Mouse (Mus musculus) midbrain, embryonic 16.5 days (tissue): ENCODE measurements around the gene Rasgrf1. TPM values are rescaled to one million over a fixed set of nuclear protein-coding genes. Genes with fewer than 3 reads are reported as not detected.

Experiments
- ATAC-seq: fragments of 200-750 bp; cut with Nextera tagmentation; 2 replicates; pipeline ENCODE4 v1.8.0; 2017; ENCODE audit warnings: moderate TSS enrichment
- H3K27ac ChIP-seq: fragments of 300-500 bp; sonication (generic); 2 replicates; pipeline ENCODE4 v1.5.1; 2014; ENCODE audit warnings: mild to moderate bottlenecking, low read length, mixed read lengths
- H3K27me3 ChIP-seq: fragments of 300-500 bp; sonication (generic); 2 replicates; pipeline ENCODE4 v1.6.1; 2014; ENCODE audit warnings: low read depth, low read length, mixed read lengths; ENCODE audit not compliant: control insufficient read depth, insufficient read depth
- H3K36me3 ChIP-seq: fragments of 300-500 bp; sonication (generic); 2 replicates; pipeline ENCODE4 v1.6.1; 2014; ENCODE audit warnings: mild to moderate bottlenecking, low read length, moderate library complexity, mixed read lengths; ENCODE audit not compliant: control insufficient read depth, insufficient read depth
- H3K4me1 ChIP-seq: fragments of 300-500 bp; sonication (generic); 2 replicates; pipeline ENCODE4 v1.6.1; 2014; ENCODE audit warnings: mild to moderate bottlenecking, low read length, mixed read lengths; ENCODE audit not compliant: control insufficient read depth, insufficient read depth
- H3K4me2 ChIP-seq: fragments of 300-500 bp; sonication (generic); 2 replicates; pipeline ENCODE4 v1.6.1; 2014; ENCODE audit warnings: mild to moderate bottlenecking, low read length, mixed read lengths
- H3K4me3 ChIP-seq: fragments of 300-500 bp; sonication (generic); 2 replicates; pipeline ENCODE4 v1.5.1; 2014; ENCODE audit warnings: low read depth, mild to moderate bottlenecking, low read length, moderate library complexity, mixed read lengths
- H3K9ac ChIP-seq: fragments of 300-500 bp; sonication (generic); 2 replicates; pipeline ENCODE4 v1.6.1; 2014; ENCODE audit warnings: low read depth, low read length, mixed read lengths
- H3K9me3 ChIP-seq: fragments of 300-500 bp; sonication (generic); replicated peaks from 2 replicates; pipeline ENCODE4 v1.6.1; 2014; ENCODE audit warnings: mild to moderate bottlenecking, low read length, mixed read lengths; ENCODE audit not compliant: control insufficient read depth, poor library complexity, severe bottlenecking
- WGBS: fragments of 180-500 bp; shearing (Covaris S2); extraction: QIAGEN DNeasy Blood & Tissue Kit; methylation state at CpG from one replicate; pipeline ENCODE4 v1.1.7; 2014; 5-methylcytosine and 5-hydroxymethylcytosine counted together
- polyA plus RNA-seq: library from polyadenylated mRNA; unstranded; fragments of >200 nt; fragmentation: Nextera tagmentation; extraction: Ambion mirVana; gene quantifications from 2 replicates; pipeline ENCODE4 v1.2.1, GENCODE M21; 2015

Rasgrf1 gene
- polyA plus RNA-seq, 1 experiment from 2014 or later, result 9.9 TPM

DNA sequence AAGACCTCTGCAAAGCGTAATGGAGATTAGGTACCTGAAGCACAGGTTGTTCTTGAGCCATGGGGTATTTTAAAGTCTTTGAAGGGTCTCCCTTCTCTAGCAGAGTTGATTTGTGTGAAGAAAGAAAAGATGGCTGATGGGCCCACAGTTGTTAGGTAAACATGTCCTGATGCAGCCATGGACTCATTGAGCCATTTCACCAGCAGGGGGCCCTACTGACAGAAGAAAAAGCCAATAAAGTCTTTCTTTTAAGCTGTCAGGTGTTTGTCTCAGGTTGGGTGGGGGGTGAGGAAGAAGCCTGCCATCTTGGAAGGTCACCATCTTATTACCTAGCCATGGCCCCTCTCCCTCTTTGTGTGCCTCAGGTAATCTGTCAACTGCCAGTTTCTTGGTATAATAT, 30.7 kb downstream of the Rasgrf1 start:
- H3K27ac ChIP-seq, result no peak overlapping the region
- no peaks in the 10 kb centered on the region for H3K27me3 ChIP-seq
- no peaks in the 10 kb centered on the region for H3K9me3 ChIP-seq
- H3K4me1 ChIP-seq, result no peaks in the 10 kb centered on the region
- WGBS, result 68% methylated on average over 1 of the region's 1 CpGs
- no peak overlapping the region for H3K4me2 ChIP-seq
- no peak overlapping the region for H3K4me3 ChIP-seq
- ATAC-seq, result no peak
- H3K36me3 ChIP-seq, result no peaks in the 10 kb centered on the region
- H3K9ac ChIP-seq, result no peak overlapping the region

DNA sequence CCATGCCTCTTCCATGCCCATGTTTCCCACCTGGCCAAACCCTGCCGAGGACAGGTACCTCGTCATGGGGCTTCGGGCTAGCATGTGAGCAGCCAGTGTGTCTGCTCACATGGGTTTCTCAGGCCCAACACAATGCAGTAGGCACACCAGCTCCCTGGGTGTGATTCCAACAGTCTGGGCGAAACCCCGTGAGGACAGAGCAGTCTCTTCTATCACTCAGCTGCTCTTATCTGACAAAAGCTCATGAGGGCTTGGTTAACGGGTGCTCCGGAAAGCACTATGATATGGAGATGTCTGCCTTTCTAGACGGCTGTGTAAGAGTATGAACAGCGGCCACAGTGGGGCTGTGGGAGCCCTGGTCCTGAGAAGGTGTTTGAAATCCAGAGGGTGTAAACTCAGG, 37.1 kb downstream of the Rasgrf1 start:
- Histone ChIP-seq H3K36me3 (no peaks in the 10 kb centered on the region), H3K9me3 (no peaks in the 10 kb centered on the region), H3K27me3 (no peaks in the 10 kb centered on the region), H3K4me2 (no peak overlapping the region), H3K4me3 (no peak overlapping the region), H3K4me1 (no peaks in the 10 kb centered on the region), H3K9ac (no peak overlapping the region), H3K27ac (no peak overlapping the region)
- WGBS, result 92% methylated on average over 9 of the region's 9 CpGs
- no peak for ATAC-seq

DNA sequence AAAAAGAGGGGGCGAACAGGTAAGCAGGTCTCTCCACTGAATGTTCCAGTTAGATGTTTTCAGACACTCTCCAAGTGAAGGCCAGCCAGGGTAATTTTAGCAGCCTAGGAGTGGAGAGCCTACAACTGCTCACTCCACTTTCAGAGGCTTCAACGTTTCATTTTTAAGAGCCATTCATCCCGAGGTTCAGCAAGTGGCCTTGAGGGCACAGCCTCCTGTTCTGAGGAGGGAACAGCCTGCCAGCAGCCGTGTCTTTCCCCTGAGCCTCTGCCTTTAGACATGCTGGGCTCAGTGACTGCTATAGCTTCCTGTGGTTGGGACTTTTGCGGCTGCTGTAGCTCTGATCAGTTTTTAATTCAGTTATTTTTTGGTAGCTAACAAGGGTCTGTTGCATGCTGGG, 38.9 kb downstream of the Rasgrf1 start:
- no peaks in the 10 kb centered on the region for H3K36me3 ChIP-seq
- ATAC-seq, result no peak
- no peak overlapping the region for H3K27ac ChIP-seq
- 55% methylated on average over 5 of the region's 5 CpGs for WGBS
- no peaks in the 10 kb centered on the region for H3K9me3 ChIP-seq
- H3K27me3 ChIP-seq, result no peaks in the 10 kb centered on the region
- H3K9ac ChIP-seq, result no peak overlapping the region
- no peak overlapping the region for H3K4me2 ChIP-seq
- H3K4me3 ChIP-seq, result no peak overlapping the region
- no peaks in the 10 kb centered on the region for H3K4me1 ChIP-seq

DNA sequence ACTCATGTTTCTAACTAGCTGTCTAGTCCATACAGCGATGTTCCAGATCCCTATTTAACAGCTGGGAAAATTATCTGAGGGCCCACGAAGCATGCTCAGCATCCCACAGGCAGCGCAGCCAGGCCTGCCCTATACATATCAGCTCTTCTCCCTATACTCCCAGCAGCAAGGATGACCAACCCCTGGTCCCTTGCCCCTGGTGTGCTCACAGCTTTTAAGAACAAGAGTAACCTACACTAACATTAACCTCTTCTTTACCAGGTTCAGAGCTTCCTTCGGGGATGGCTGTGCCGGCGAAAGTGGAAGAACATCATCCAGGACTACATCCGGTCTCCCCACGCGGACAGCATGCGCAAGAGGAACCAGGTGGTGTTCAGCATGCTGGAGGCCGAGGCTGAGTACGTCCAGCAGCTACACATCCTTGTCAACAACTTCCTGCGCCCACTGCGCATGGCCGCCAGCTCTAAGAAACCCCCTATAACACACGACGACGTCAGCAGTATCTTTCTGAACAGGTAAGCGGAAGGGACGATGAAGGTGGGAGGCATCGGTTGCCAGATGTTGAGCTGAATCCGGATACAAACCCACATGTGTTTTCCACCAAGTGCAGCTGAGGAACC, 44.0 kb downstream of the Rasgrf1 start:
- H3K27ac ChIP-seq, result no peak overlapping the region
- H3K4me3 ChIP-seq, result no peak overlapping the region
- H3K27me3 ChIP-seq, result no peaks in the 10 kb centered on the region
- H3K36me3 ChIP-seq, result no peaks in the 10 kb centered on the region
- H3K9me3 ChIP-seq, result no peaks in the 10 kb centered on the region
- H3K4me2 ChIP-seq, result no peak overlapping the region
- no peak overlapping the region for H3K9ac ChIP-seq
- WGBS, result 95% methylated on average over 22 of the region's 22 CpGs
- no peak for ATAC-seq
- H3K4me1 ChIP-seq, result no peaks in the 10 kb centered on the region

DNA sequence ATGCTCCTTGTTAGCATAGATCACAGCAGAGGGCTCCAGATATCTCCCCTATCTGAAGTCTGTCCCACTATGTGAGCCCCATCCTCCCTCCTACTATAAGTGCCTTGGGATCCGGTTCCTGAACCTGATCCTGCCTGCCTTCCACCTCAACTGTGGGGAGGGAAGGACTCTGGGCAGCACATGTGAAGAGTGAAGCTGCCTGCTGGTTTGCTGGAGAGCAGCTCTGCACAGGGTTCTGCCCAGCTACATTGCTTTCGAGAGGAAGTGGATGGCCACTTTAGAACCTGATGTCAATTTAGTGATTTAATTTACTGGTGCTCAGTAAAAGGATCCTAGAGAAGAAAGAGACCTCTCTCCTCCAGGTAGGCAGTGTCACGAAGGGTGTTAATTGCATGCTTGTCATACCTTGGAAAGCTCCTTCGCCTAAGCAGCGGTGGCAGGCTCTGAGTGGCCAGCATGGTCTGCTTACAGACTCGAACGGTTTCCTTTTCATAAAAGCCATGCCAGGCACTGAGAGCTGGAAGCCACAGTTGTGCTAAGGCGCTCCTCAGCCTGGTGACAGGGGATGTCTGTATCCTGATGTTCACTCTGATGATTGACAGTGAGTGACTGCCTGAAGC, 45.3 kb downstream of the Rasgrf1 start:
- Histone ChIP-seq H3K4me3 (no peak overlapping the region), H3K9me3 (no peaks in the 10 kb centered on the region), H3K9ac (no peak overlapping the region), H3K27ac (no peak overlapping the region), H3K4me2 (no peak overlapping the region), H3K27me3 (no peaks in the 10 kb centered on the region), H3K36me3 (no peaks in the 10 kb centered on the region), H3K4me1 (no peaks in the 10 kb centered on the region)
- ATAC-seq, result no peak
- WGBS, result 80% methylated on average over 8 of the region's 8 CpGs

DNA sequence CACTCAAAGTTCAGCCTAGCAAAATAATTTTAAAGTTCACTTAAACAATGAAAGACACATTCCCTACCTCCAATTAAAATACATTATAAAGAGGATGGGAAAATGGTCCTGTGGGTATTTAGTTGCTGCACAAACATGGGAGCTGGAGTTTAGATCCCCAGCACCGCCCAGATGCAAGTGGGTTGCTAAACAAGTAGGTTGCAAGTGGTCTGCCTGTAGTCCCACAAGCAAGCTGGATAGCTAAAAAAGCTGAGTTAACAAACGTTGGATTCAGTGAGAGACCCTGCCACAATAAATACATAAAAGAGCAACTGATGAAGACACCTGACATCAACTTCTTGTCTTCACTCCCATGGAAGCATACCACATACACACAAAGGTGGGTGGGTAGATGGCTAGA, 49.3 kb downstream of the Rasgrf1 start:
- WGBS, result 73% methylated on average over 2 of the region's 2 CpGs
- Histone ChIP-seq H3K4me1 (no peaks in the 10 kb centered on the region), H3K9ac (no peak overlapping the region), H3K9me3 (no peaks in the 10 kb centered on the region), H3K4me3 (no peak overlapping the region), H3K27me3 (no peaks in the 10 kb centered on the region), H3K27ac (no peak overlapping the region), H3K36me3 (no peaks in the 10 kb centered on the region), H3K4me2 (no peak overlapping the region)
- ATAC-seq, result no peak

DNA sequence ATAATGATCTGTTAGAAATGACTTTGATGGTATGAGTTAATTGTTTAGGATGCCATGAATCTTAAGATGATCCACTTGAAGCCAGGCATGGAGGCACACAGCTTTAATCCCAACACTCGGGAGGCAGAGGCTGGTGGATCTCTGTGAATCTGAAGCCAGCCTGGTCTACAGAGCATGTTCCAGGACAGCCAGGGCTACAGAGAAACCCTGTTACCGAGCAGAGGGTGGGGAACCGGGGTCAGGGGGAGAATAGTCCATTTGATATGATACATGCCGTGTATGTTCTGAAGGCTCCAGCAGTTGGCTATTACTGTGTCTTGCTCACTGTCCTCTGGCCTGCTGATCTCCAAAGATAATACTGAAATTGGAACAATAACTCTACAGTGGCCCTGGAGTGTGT, 54.4 kb downstream of the Rasgrf1 start:
- Histone ChIP-seq H3K4me2 (no peak overlapping the region), H3K4me3 (no peak overlapping the region), H3K9me3 (no peaks in the 10 kb centered on the region), H3K27me3 (no peaks in the 10 kb centered on the region), H3K4me1 (no peaks in the 10 kb centered on the region), H3K9ac (no peak overlapping the region), H3K36me3 (no peaks in the 10 kb centered on the region), H3K27ac (no peak overlapping the region)
- WGBS, result 74% methylated on average over 4 of the region's 4 CpGs
- ATAC-seq, result no peak

DNA sequence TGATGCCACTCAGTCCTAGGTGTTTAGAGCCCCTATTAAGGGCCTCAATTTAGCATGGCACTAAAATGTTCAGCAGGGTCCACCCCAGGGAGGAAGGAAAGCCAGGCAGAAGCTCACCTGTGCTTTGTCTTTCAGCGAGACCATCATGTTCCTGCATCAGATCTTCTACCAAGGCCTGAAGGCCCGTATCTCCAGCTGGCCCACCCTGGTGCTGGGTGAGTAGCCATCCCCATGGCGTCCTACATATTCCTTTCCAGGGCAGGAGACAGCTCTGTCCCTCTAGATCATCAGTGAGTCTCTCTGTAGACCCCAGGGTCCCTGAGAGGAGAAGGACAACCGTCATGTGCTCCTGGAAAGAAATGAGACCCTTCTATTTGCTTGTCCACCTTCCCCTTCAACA, 58.0 kb downstream of the Rasgrf1 start:
- Histone ChIP-seq H3K9me3 (no peaks in the 10 kb centered on the region), H3K4me1 (no peaks in the 10 kb centered on the region), H3K27ac (no peak overlapping the region), H3K4me2 (no peak overlapping the region), H3K4me3 (no peak overlapping the region), H3K36me3 (no peaks in the 10 kb centered on the region), H3K9ac (no peak overlapping the region), H3K27me3 (no peaks in the 10 kb centered on the region)
- no peak for ATAC-seq
- 90% methylated on average over 4 of the region's 4 CpGs for WGBS

DNA sequence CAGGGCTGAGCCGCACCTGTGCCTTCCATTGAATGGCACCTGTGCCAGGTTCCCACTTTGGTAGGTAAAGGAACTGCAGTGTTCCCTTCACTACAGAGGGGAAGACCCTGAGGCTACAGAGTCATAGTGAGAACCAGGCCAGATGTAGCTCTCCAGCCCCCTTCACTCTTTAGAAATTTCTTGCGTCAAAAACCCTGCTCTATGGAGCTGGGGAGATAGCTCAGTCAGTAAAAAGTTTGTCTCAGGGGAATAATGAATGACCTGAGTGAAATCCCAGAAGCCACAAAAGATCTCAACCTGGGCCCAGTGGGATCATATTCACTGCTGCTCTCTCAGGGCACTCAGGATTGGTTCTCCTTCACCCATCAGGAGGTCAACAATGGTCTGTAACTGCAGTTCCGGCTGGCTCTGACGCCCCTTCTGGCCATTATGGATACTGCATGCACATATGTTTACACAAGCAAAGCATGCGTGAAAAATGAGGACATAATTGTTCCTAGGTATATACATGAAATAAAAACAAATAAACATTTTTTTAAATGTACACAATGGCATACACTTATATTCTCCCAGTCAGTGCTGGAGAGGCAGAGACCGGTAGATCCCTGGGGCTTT, 59.2 kb downstream of the Rasgrf1 start:
- H3K27ac ChIP-seq, result no peak overlapping the region
- H3K4me3 ChIP-seq, result no peak overlapping the region
- no peak overlapping the region for H3K9ac ChIP-seq
- no peaks in the 10 kb centered on the region for H3K4me1 ChIP-seq
- no peaks in the 10 kb centered on the region for H3K9me3 ChIP-seq
- no peak for ATAC-seq
- H3K4me2 ChIP-seq, result no peak overlapping the region
- no peaks in the 10 kb centered on the region for H3K27me3 ChIP-seq
- H3K36me3 ChIP-seq, result no peaks in the 10 kb centered on the region
- 82% methylated on average over 6 of the region's 6 CpGs for WGBS
